Mouse (Mus musculus) adrenal gland, adult (tissue): ENCODE measurements around the gene Exoc8.

Experiments used
- DNase-seq, 2 experiments: peaks; one replicate each; pipeline ENCODE4 v3.0.0; 2022 to 2023; ENCODE audit warnings: low spot score in 1 of 2; ENCODE audit not compliant: inconsistent age in 2 of 2

Exoc8 gene

DNA sequence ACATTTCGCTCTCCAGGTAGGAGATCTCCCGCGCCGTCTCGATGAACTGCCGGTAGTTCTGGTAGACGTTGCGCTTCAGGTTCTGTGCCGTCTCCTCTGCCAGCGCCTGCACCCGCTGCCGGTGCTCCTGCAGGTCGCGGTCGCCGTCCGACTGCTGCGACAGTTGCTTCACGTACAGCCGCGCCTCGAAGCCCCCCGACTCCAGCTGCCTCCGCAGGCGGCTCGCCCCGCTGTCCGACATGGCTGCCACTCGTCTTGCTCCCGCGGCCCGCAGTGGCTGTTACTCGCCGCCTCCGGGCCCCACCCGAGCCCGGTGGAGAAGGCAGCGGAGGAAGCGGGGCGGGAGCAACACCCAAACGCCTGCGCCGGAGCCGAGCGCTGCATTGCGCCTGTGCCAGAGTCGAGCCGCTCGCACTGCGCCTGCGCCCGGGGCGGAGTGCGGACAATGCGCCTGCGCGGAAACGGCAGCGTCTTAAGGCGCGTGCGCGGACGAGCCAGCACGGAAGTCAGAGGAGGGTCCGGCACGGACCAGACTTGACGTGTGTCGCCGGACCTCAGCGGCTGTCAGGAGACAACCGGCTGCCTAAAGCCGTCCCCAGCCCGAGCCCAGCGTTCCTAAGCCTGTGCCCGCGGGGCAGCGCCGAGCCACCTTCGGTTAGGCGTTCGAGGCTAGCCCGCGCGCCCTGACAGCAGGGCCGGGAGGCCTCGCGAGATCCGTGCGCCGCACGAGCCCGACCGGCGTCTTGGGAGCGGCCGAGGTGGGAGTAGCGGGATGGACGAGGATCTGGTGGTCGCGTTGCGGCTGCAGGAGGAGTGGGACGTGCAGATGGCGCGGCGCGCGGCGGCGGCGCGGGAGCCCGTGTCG is at the start of gene Exoc8, which contains the start of gene Sprtn:
Exoc8 (minus strand) TSS at position 320 of the 865 bp plus-strand sequence.
Sprtn (plus strand) TSS at position 501 of the 865 bp plus-strand sequence.
- peak; percentile 99 for DNase-seq

DNA sequence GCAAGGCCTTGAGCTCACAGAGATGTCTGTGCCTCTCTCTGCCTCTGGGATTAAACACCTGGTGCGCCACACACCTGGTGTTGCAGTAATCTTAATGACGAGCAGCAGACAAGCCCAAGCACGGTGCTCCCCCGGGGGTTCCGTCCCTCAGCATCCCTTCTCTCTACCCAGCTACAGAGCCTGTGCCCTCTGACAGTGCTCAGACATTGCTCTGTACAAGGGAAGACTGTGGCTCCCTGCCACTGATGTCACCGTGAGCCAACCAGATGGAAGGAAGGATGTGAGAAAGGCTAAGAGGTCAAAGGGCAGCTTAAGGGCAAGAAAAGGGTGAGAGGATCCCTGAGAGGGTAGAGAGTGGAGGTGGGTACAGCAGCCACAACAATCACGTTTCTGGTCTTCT is 46.9 kb upstream of the Exoc8 start:
- no peak for DNase-seq

GRCm38 (mm10) chr8:124943801-124944200 is 46.3 kb upstream of the Exoc8 start:
- no peak for DNase-seq

DNA sequence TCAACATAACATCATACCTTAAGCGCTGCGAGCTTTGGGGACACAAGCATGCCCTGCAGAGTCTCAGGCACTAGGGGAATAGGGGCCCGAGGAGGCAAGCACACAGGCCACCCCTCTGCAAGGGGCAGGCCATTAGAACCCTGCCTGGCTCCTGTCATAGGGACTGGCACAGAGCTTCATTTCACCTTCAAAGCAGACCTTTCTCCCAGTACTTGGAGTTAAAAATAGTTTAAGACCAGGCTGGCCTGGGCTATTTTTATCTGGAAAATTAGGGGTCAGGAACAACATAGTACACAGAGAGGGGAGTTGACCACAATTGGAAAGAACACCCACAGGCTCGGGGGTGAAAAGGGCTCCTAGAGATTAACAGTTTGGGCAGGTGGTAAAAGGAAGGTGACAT is 39.8 kb upstream of the Exoc8 start:
- DNase-seq, result no peak

- no peak for DNase-seq
Observed at GRCm38 (mm10) chr8:124936699-124937098, 39.2 kb upstream of the Exoc8 start.

DNA sequence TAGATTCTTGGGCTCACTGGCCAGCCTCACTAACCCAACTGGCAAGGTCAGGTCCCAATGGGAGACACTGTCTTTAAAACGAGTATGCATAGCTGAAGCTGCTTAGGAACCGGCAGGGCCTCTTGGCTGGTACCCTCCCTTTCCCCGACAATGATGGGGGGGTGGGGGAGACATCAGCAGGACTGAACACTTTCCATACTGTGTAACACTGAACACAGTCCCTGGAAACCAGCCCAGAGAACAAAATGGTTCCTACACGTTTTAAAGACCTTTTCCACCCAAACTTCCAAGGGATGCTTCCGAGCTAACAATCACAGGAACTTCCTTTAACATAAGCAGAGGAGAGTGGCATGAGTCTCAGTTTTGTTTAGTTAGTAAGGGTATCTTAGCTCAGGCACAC is 37.6 kb upstream of the Exoc8 start:
- no peak for DNase-seq

DNA sequence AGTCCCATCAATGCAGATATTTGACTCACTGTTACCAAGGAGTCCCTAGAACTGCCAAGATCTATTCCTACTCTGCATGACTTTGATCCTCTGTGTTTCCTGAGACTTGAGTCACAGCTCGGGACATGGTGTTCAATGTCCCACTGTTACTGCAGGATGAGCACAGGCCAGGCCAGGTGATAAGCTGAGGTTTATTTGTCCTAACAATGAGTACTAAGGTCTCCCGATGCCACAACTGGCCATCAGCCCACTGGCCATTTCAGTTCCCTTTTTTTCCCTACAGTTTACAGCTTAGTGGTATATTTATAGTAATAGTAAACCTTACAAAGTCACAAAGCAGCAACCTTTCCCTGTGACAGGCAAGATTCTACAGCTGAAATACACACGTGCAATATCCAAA is 34.9 kb upstream of the Exoc8 start:
- DNase-seq, result no peak

GRCm38 (mm10) chr8:124930649-124931048 is 33.1 kb upstream of the Exoc8 start:
- DNase-seq, result no peak

DNA sequence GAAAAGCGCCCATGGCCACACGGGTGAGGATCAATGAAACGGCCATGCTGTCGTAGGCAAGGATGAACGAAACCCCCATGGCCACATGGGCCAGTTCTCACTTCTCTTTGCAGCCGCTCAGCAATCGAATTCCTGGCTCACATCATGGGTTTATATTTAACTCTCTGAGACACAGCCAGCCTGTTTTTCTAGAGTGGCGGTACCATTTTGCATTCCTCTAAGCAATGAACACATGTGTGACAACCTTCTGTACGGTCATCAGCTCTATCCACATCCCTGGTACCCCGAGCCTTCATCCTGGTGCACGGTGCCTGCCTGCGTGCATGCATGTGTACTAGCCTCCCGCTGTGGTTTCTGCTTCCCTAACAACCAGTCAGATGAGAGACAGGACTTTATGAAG is 32.6 kb upstream of the Exoc8 start:
- DNase-seq, result no peak

DNA sequence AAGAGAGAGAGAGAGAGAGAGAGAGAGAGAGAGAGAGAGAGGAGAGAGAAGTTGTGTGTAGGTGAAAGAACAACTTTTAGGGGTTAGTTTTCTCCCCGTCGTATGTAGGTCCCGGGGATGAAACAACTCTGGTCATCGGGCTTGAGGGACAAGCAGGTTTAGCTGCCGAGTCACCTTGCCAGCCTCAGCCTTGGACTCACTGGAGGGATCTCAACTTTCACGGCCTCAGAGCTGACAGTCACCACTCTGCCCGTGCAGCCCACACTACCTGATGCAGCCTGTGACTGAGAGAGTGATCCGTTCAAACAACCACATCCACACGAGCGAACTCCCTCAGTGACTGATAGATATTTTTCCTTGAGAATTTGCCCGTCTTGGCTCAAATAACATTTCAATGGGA is 31.5 kb upstream of the Exoc8 start:
- DNase-seq, result no peak

GRCm38 (mm10) chr8:124926351-124926771 is 28.9 kb upstream of the Exoc8 start:
- DNase-seq, result peak in 1 of 2 experiments; percentile 46

DNA sequence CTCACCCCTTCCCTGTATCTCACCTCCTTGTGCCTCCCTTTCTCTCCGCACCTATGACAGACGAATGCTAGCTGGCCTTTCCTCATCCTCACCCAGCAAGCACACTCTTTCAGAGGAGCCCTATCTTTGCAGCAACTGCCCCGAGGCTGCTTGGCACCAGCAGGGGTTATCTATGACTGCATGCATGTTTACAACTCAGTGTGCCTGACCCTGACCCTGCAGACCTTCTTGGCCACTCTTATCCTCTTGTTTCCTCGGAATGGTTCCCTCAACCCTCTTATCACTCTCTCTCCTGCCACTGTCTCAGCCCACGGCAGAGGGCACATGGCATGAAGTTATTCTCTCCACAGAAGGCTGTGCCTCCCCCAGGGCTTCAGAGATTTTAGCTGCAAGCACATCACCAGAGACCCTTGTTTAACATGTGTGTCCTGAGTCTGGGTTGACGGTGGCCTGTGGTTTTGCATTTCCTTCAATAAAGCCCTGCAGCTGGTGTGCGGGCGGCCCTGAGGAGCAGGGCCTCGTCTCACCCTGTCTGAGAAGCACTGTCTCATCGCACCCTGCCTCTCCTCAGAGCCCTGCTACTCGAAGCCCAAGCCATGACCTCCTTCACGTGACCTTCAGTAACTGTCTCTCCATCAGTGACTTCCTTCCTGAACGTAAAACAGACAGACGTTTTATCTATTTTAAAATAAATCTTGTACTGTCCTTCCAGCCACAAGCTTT is 28.2 kb upstream of the Exoc8 start:
- peak; percentile 29 to 75 for DNase-seq

GRCm38 (mm10) chr8:124923971-124924652 is 26.6 kb upstream of the Exoc8 start:
- peak in 1 of 2 experiments; percentile 61 for DNase-seq

- DNase-seq, result peak in 1 of 2 experiments; percentile 59
Observed at GRCm38 (mm10) chr8:124922490-124923089, 25.1 kb upstream of the Exoc8 start.

- peak; percentile 42 to 75 for DNase-seq
Observed at GRCm38 (mm10) chr8:124921369-124922279, 24.1 kb upstream of the Exoc8 start.

- no peak for DNase-seq
Observed at GRCm38 (mm10) chr8:124917741-124918484, 20.4 kb upstream of the Exoc8 start.

GRCm38 (mm10) chr8:124914061-124914460 is 16.6 kb upstream of the Exoc8 start:
- no peak for DNase-seq

DNA sequence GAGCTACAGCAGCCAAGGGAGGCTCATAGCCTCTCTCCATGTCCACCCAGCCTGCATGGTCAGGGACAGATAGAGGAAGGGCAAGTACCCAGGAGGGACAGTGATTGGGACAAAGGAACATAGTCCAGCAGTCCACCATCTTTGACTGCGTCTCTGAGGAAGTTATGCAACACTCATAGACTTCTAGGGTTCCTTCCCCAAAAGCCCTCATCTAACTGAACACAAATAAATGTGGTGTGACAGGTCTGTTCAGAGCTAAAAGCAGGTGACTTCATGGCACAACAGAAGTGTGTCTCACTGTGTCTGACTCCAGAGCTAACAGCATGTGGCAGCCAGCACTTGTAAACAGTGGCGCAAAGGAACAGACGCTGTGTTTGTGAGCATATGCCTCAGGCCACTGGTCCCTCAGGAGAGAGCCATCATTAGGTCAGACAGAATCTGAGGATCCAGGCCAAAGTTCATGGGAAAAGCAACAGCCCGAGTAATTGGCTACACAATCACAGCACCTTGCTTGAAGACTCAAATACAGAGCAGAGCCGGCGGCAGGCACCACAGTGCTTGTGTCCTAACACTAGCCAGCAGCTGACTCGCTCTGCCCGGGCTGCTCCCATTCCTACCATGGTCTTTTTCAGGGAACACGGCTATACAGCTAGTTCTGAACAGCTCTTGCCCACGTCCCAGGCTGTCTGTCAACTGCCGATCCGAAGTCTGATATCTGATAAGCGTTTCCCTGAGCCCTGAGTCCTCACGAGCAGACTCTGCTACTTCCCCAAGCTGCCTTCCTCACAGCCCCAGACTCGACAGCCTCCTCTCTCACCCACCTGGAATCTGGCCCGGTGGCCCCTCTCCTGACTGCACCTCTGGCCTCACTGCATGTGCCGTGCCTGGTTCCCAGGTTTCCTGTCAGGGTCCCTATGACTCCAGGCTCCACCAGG is 14.7 kb upstream of the Exoc8 start:
- no peak for DNase-seq
